Mouse (Mus musculus) embryonic facial prominence, embryonic 13.5 days (tissue): Measurements from ENCODE around the gene Fam3a. TPM values are rescaled to one million over a fixed set of nuclear protein-coding genes. Genes with fewer than 3 reads are reported as not detected.

Experiments
- ATAC-seq: fragments of 200-750 bp; cut with Nextera tagmentation; 2 replicates; pipeline ENCODE4 v1.8.0; 2017; ENCODE audit warnings: low read depth; ENCODE audit not compliant: insufficient number of reproducible peaks, insufficient read depth, low FRiP score, low TSS enrichment
- H3K27ac ChIP-seq: fragments of 300-500 bp; sonication (generic); 2 replicates; pipeline ENCODE4 v1.5.1; 2015; ENCODE audit warnings: moderate library complexity, mild to moderate bottlenecking, inconsistent platforms
- H3K27me3 ChIP-seq: fragments of 300-500 bp; sonication (generic); 2 replicates; pipeline ENCODE4 v1.6.1; 2015; ENCODE audit warnings: mild to moderate bottlenecking, inconsistent platforms
- H3K36me3 ChIP-seq: fragments of 300-500 bp; sonication (generic); 2 replicates; pipeline ENCODE4 v1.6.1; 2015; ENCODE audit warnings: mild to moderate bottlenecking, inconsistent platforms
- H3K4me1 ChIP-seq: fragments of 300-500 bp; sonication (generic); 2 replicates; pipeline ENCODE4 v1.6.1; 2015; ENCODE audit warnings: inconsistent platforms
- H3K4me2 ChIP-seq: fragments of 300-500 bp; sonication (generic); 2 replicates; pipeline ENCODE4 v1.6.1; 2015; ENCODE audit warnings: moderate library complexity, mild to moderate bottlenecking, inconsistent platforms
- H3K4me3 ChIP-seq: fragments of 300-500 bp; sonication (generic); 2 replicates; pipeline ENCODE4 v1.5.1; 2015; ENCODE audit warnings: mild to moderate bottlenecking, inconsistent platforms
- H3K9ac ChIP-seq: fragments of 300-500 bp; sonication (generic); 2 replicates; pipeline ENCODE4 v1.6.1; 2015; ENCODE audit warnings: mild to moderate bottlenecking, inconsistent platforms
- H3K9me3 ChIP-seq: fragments of 300-500 bp; sonication (generic); 2 replicates; pipeline ENCODE4 v1.6.1; 2016; ENCODE audit warnings: inconsistent platforms
- WGBS: fragments of 180-500 bp; shearing (Covaris S2); methylation state at CpG from one replicate; pipeline ENCODE4 v1.1.7; 2015; ENCODE audit warnings: mixed read lengths; 5-methylcytosine and 5-hydroxymethylcytosine counted together
- polyA plus RNA-seq: library from polyadenylated mRNA; unstranded; fragments of >200 nt; fragmentation: Nextera tagmentation; extraction: Ambion mirVana; gene quantifications from 2 replicates; pipeline ENCODE4 v1.2.1, GENCODE M21; 2015

Fam3a gene
- polyA plus RNA-seq, result 38.1 and 45.5 TPM in 2 replicates

- no peaks in the 10 kb centered on the region for H3K36me3 ChIP-seq
- no peaks in the 10 kb centered on the region for H3K9me3 ChIP-seq
- 18% methylated on average over 30 of the region's 30 CpGs for WGBS
- peak within 1 kb of the TSS; percentile 54 for H3K4me3 ChIP-seq
- peak; percentile 97 for ATAC-seq
- peak within 1 kb of the TSS; percentile 83 for H3K9ac ChIP-seq
- H3K27me3 ChIP-seq, result no peaks in the 10 kb centered on the region
- 0 out of 2 replicates have a peak, but pooled peaks cover 4% of the 10 kb centered on the region for H3K4me1 ChIP-seq
- peak within 1 kb of the TSS; percentile 64 for H3K4me2 ChIP-seq
- peak within 1 kb of the TSS; percentile 86 for H3K27ac ChIP-seq
Observed at GRCm38 (mm10) chrX:74392535-74393443, at the start of gene Fam3a, which contains the start of gene Ikbkg. TSS of gene Fam3a (minus strand) at chrX:74393272. TSS of gene Ikbkg (plus strand) at chrX:74393290.

GRCm38 (mm10) chrX:74429290-74429821 lies 36.3 kb upstream of the Fam3a start:
- ATAC-seq, result peak; percentile 69
- peak overlapping the region; percentile 54 for H3K4me3 ChIP-seq
- no peaks in the 10 kb centered on the region for H3K27me3 ChIP-seq
- H3K9ac ChIP-seq, result peak overlapping the region; percentile 67
- H3K4me1 ChIP-seq, result 0 out of 2 replicates have a peak, but pooled peaks cover 5% of the 10 kb centered on the region
- peak overlapping the region; percentile 86 for H3K27ac ChIP-seq
- H3K4me2 ChIP-seq, result peak overlapping the region; percentile 61
- H3K36me3 ChIP-seq, result peaks cover 8% of the 10 kb centered on the region
- 32% methylated on average over 22 of the region's 22 CpGs for WGBS
- no peaks in the 10 kb centered on the region for H3K9me3 ChIP-seq

GRCm38 (mm10) chrX:74428826-74429276 lies 35.8 kb upstream of the Fam3a start, which contains the start of gene G6pdx:
TSS of gene G6pdx (minus strand) at chrX:74429194.
- peaks cover 3% of the 10 kb centered on the region; the same call in 1 of the 2 replicates for H3K36me3 ChIP-seq
- H3K9me3 ChIP-seq, result no peaks in the 10 kb centered on the region
- 21% methylated on average over 25 of the region's 25 CpGs for WGBS

GRCm38 (mm10) chrX:74428146-74428825 lies 35.2 kb upstream of the Fam3a start:
- peak overlapping the region; percentile 66; the same call in 1 of the 2 replicates for H3K27ac ChIP-seq

More at GRCm38 (mm10) chrX:74428826-74429276, 35.8 kb upstream of the Fam3a start, which contains the start of gene G6pdx:
- peak within 1 kb of the TSS; percentile 86 for H3K27ac ChIP-seq
- H3K4me3 ChIP-seq, result peak within 1 kb of the TSS; percentile 54
- H3K4me2 ChIP-seq, result peak within 1 kb of the TSS; percentile 61
- peak; percentile 84 for ATAC-seq
- peak within 1 kb of the TSS; percentile 70 for H3K9ac ChIP-seq
- H3K27me3 ChIP-seq, result no peaks in the 10 kb centered on the region
- H3K4me1 ChIP-seq, result 0 out of 2 replicates have a peak, but pooled peaks cover 5% of the 10 kb centered on the region

GRCm38 (mm10) chrX:74427116-74427515 lies 34.0 kb upstream of the Fam3a start:
- ATAC-seq, result no peak
- H3K4me1 ChIP-seq, result 0 out of 2 replicates have a peak, but pooled peaks cover 5% of the 10 kb centered on the region
- 83% methylated on average over 3 of the region's 3 CpGs for WGBS
- H3K4me3 ChIP-seq, result no peak overlapping the region
- no peaks in the 10 kb centered on the region for H3K9me3 ChIP-seq
- no peak overlapping the region for H3K4me2 ChIP-seq
- H3K27me3 ChIP-seq, result no peaks in the 10 kb centered on the region
- H3K9ac ChIP-seq, result no peak overlapping the region
- H3K27ac ChIP-seq, result no peak overlapping the region
- no peaks in the 10 kb centered on the region for H3K36me3 ChIP-seq

More at GRCm38 (mm10) chrX:74428146-74428825, 35.2 kb upstream of the Fam3a start:
- H3K4me1 ChIP-seq, result 0 out of 2 replicates have a peak, but pooled peaks cover 5% of the 10 kb centered on the region
- peak overlapping the region; percentile 70 for H3K9ac ChIP-seq
- WGBS, result 36% methylated on average over 35 of the region's 35 CpGs
- H3K4me2 ChIP-seq, result peak overlapping the region; percentile 61
- H3K27me3 ChIP-seq, result no peaks in the 10 kb centered on the region
- peak overlapping the region; percentile 54 for H3K4me3 ChIP-seq
- H3K9me3 ChIP-seq, result no peaks in the 10 kb centered on the region
- ATAC-seq, result no peak
- no peaks in the 10 kb centered on the region for H3K36me3 ChIP-seq

GRCm38 (mm10) chrX:74426256-74426655 lies 33.2 kb upstream of the Fam3a start:
- Histone ChIP-seq H3K36me3 (no peaks in the 10 kb centered on the region), H3K27ac (no peak overlapping the region), H3K4me3 (no peak overlapping the region), H3K27me3 (no peaks in the 10 kb centered on the region), H3K9me3 (no peaks in the 10 kb centered on the region), H3K9ac (no peak overlapping the region), H3K4me1 (0 out of 2 replicates have a peak, but pooled peaks cover 5% of the 10 kb centered on the region), H3K4me2 (no peak overlapping the region)
- 74% methylated on average over 1 of the region's 1 CpGs for WGBS
- no peak for ATAC-seq

- Histone ChIP-seq H3K27me3 (no peaks in the 10 kb centered on the region), H3K4me1 (0 out of 2 replicates have a peak, but pooled peaks cover 5% of the 10 kb centered on the region), H3K4me2 (no peak overlapping the region), H3K27ac (no peak overlapping the region), H3K9ac (no peak overlapping the region), H3K9me3 (no peaks in the 10 kb centered on the region), H3K4me3 (no peak overlapping the region), H3K36me3 (no peaks in the 10 kb centered on the region)
- 90% methylated on average over 4 of the region's 4 CpGs for WGBS
- no peak for ATAC-seq
Observed at GRCm38 (mm10) chrX:74425195-74425594, 32.1 kb upstream of the Fam3a start.

GRCm38 (mm10) chrX:74424443-74424842 lies 31.4 kb upstream of the Fam3a start:
- Histone ChIP-seq H3K36me3 (no peaks in the 10 kb centered on the region), H3K4me1 (0 out of 2 replicates have a peak, but pooled peaks cover 5% of the 10 kb centered on the region), H3K27ac (no peak overlapping the region), H3K27me3 (no peaks in the 10 kb centered on the region), H3K9me3 (no peaks in the 10 kb centered on the region), H3K4me3 (no peak overlapping the region), H3K9ac (no peak overlapping the region), H3K4me2 (no peak overlapping the region)
- no peak for ATAC-seq

- Histone ChIP-seq H3K4me2 (no peak overlapping the region), H3K9ac (no peak overlapping the region), H3K27me3 (no peaks in the 10 kb centered on the region), H3K4me1 (no peaks in the 10 kb centered on the region), H3K9me3 (no peaks in the 10 kb centered on the region), H3K27ac (no peak overlapping the region), H3K36me3 (peaks cover 9% of the 10 kb centered on the region; the same call in 1 of the 2 replicates), H3K4me3 (no peak overlapping the region)
- no peak for ATAC-seq
Observed at GRCm38 (mm10) chrX:74413377-74413776, 20.3 kb upstream of the Fam3a start.

GRCm38 (mm10) chrX:74408340-74408739 lies 15.3 kb upstream of the Fam3a start:
- ATAC-seq, result no peak
- Histone ChIP-seq H3K27me3 (no peaks in the 10 kb centered on the region), H3K4me3 (no peak overlapping the region), H3K9me3 (no peaks in the 10 kb centered on the region), H3K27ac (no peak overlapping the region), H3K4me2 (no peak overlapping the region), H3K4me1 (no peaks in the 10 kb centered on the region), H3K36me3 (peaks cover 9% of the 10 kb centered on the region; the same call in 1 of the 2 replicates), H3K9ac (no peak overlapping the region)
- whole genome bisulfite sequencing, result 40% methylated on average over 2 of the region's 2 CpGs

- no peaks in the 10 kb centered on the region for H3K36me3 ChIP-seq
- H3K9me3 ChIP-seq, result no peaks in the 10 kb centered on the region
- H3K9ac ChIP-seq, result no peak overlapping the region
- H3K4me3 ChIP-seq, result no peak overlapping the region
- no peak overlapping the region for H3K4me2 ChIP-seq
- no peaks in the 10 kb centered on the region for H3K4me1 ChIP-seq
- H3K27ac ChIP-seq, result no peak overlapping the region
- no peaks in the 10 kb centered on the region for H3K27me3 ChIP-seq
- 76% methylated on average over 3 of the region's 3 CpGs for WGBS
- no peak for ATAC-seq
Observed at GRCm38 (mm10) chrX:74400136-74400535, 7.1 kb upstream of the Fam3a start.
